Mouse (Mus musculus) spleen, postnatal 0 days (tissue): ENCODE data around the gene Kcnn1. TPM values are rescaled to one million over a fixed set of nuclear protein-coding genes. Genes with fewer than 3 reads are reported as not detected.

Experiments
- polyA plus RNA-seq: library from polyadenylated mRNA; unstranded; fragments of >200 nt; fragmentation: Nextera tagmentation; extraction: Ambion mirVana; gene quantifications from 2 replicates; pipeline ENCODE4 v1.2.1, GENCODE M21; 2015

Gene Kcnn1
- polyA plus RNA-seq, result 0.36 and 0.52 TPM in 2 replicates

GRCm38 (mm10) chr8:70862824-70863641, at the start of gene Kcnn1:
Kcnn1 (minus strand) TSS chr8:70863258.

DNA sequence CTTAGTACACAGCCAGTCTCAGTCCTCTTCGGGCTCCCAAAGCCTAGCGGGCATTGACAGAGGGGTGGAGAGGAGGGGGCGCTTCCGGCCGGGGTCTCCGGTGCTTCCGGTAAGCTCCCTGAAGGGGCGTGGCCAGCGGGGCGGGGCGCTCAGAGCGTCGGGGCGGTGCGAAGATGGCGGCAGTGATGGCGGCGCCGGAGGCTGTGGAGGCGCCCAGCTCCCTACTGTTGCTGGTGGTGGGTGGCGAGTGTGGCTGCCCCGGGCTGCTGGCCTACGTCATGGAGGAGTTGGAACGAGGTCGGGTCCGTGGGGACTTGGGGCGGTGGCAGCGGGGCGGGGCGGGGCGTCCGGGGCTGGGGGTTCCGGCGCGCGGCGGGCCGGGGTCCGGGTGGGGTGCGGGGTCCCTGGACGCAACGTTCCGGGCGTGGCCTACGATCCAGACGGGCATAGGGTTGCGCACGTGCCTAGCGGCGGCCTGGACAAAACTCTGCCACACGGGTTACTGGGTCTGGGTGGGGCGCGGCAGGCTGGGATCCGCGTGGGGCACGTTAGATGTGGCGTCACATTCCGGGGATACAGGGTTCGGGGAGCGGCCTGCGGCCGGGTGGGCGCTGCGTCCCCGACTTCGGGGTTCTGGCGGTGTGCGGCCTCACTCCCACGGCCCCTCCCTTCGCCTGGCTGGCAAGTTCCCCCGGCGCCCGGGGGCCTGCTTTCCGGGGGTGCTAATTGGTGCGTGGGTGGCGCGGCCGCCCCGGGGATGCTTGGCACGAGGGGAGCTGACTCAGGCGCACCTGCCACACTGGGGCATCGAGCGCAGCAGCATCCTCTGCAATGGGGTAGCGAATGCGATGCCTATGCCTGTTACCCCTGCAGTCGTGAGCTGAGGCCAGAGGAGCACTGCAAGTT, 43.0 kb upstream of the Kcnn1 start, which contains the start of gene Map1s:
Gene Map1s, plus strand, starts transcription at position 102 of the 906 bp plus-strand sequence.

GRCm38 (mm10) chr8:70897021-70897680, 34.1 kb upstream of the Kcnn1 start, which contains the start of gene Rpl18a:
Rpl18a (minus strand) TSS chr8:70897412.

DNA sequence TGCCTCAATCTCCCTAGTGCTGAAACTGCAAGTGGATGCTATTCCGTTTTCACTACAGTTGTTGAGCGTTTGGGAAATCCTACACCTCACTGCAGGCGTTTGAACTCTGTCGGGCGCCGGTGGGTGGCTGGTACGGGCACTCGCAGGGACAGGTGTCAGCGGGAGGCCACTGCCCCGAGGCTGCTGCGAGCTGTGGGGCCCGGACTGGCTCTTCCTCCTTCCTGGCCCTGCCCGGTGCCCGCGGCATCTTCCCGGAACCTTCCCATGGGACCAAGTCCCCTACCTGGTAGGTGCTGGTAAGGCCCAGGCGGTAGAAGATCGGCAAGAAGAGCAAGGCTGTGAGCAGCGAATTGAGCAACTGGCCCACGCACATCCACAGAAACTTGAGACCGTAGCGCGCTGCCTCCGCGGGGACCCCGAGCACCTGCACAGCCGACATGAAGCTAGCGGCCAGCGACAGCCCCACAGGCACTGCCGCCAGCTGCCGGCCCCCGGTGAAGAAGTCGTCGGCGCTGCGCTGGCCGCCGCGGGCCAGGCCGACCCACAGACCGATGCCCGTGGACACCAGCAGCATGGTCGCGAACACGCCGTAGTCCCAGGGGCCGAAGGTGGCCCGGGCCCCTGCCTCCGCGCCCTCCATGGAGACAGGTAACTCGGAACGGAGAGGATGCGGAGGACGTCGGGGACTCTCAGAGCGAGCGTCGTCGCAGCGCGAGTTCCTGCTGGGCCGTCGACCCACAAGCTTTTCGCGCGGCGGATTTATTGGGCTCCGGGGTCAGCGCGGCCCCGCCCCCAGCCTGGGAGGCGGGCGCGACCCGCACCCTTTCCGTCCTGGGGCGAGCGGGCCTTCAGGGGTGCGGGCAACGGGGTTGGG, 29.2 kb upstream of the Kcnn1 start, which contains the start of gene Slc5a5:
Gene Slc5a5, minus strand, starts transcription at position 736 of the 874 bp plus-strand sequence.

GRCm38 (mm10) chr8:70873364-70873985, 10.4 kb upstream of the Kcnn1 start, which contains the start of gene Ccdc124:
Ccdc124 (minus strand) TSS chr8:70873935.

GRCm38 (mm10) chr8:70839408-70840351, 23.4 kb downstream of the Kcnn1 start, which contains the start of gene Arrdc2:
Arrdc2 (minus strand) TSS chr8:70839720.

DNA sequence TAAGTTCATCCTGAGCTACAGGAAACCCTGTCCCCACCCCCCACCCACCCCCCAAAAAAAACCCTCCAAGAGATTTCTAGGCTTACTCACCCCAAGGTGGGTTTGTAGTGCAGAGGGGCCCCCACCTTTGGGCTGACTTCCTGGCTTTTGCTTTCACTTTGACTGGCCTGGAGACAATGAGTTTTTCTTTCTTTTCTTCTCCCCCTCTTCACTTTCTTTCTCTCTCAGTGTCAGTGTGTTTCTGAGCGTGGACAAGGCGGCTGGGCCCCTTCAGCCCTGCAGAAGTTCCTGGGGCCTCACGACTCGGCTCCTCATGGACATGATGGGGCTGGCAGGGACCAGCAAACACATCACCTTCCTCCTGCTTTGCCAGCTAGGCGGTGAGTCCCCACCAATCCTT, 54.8 kb downstream of the Kcnn1 start, which contains the start of gene Il12rb1:
Gene Il12rb1, plus strand, starts transcription at position 211 of the 400 bp plus-strand sequence.

DNA sequence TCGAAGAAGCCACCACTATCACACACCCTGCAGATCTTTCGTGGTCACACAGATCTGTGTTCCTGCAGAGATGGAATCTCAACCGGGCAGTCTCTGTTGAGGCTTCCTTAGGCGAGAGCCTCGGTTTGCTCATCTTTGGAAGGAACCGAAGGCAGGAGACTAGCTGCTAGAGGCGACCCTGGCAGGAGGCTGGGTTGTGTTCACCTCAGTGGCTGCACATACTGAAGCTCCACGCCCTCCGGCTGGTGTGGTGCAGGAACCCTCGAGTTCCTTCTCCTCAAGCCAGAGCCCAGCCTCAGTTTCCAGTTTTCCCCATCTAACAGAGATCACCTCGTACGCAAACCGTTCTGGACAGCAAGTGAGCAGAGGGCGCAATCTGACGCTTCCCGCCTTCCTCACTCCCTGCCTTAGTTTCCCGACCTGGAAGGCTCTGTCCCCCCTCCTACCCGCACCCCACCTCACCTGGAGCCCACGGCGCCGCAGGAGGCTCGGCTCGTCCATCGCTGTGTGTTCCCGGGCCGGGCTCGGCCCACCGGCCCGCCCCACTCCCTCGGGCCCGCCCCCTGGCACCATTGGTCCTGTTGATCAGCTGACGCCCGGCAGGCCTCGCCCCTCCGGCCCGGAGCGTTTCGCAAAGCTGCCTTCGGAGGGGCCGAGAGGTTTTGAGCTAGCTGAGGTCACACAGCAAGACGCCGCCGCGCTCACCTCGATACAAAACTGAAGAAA, 58.4 kb downstream of the Kcnn1 start, which contains the start of gene Mast3:
Gene Mast3, minus strand, starts transcription at position 574 of the 726 bp plus-strand sequence.

Other genes starting within 250 kb of the Kcnn1 start
- 10.7 and 14.6 TPM in 2 replicates for gene Lrrc25, start 247.1 kb downstream of the Kcnn1 start, polyA plus RNA-seq
- gene Gdf15, start 230.8 kb downstream of the Kcnn1 start, polyA plus RNA-seq, result 0.79 and 0.93 TPM in 2 replicates
- gene Pgpep1, start 202.9 kb downstream of the Kcnn1 start, polyA plus RNA-seq, result 13.5 and 15.4 TPM in 2 replicates
- 209 and 217 TPM in 2 replicates for gene Lsm4, start 190.0 kb downstream of the Kcnn1 start, polyA plus RNA-seq
- gene Jund, start 164.3 kb downstream of the Kcnn1 start, polyA plus RNA-seq, result 33.3 and 37.5 TPM in 2 replicates
- not detected in 2 replicates for gene Iqcn, start 159.8 kb downstream of the Kcnn1 start, polyA plus RNA-seq
- gene Gm3336, start 144.7 kb downstream of the Kcnn1 start, polyA plus RNA-seq, result 0.16 TPM in 1 of 2 replicates, not detected in the other
- 0.16 and 0.24 TPM in 2 replicates for gene Pde4c, start 139.5 kb downstream of the Kcnn1 start, polyA plus RNA-seq
- gene Rab3a, start 108.6 kb downstream of the Kcnn1 start, polyA plus RNA-seq, result 4.8 and 5.3 TPM in 2 replicates
- 53.7 and 56.1 TPM in 2 replicates for gene Mpv17l2, start 102.3 kb downstream of the Kcnn1 start, polyA plus RNA-seq
- gene Pik3r2, start 86.5 kb downstream of the Kcnn1 start, polyA plus RNA-seq, result 22.8 and 27.4 TPM in 2 replicates
- gene Mast3, start 58.2 kb downstream of the Kcnn1 start, polyA plus RNA-seq, result 12.4 and 14.1 TPM in 2 replicates
- 0.60 and 0.93 TPM in 2 replicates for gene Il12rb1, start 54.8 kb downstream of the Kcnn1 start, polyA plus RNA-seq
- 13.1 and 15.0 TPM in 2 replicates for gene Arrdc2, start 23.5 kb downstream of the Kcnn1 start, polyA plus RNA-seq
- gene Ccdc124, start 10.7 kb upstream of the Kcnn1 start, polyA plus RNA-seq, result 54.8 and 56.6 TPM in 2 replicates
- gene Slc5a5, start 29.5 kb upstream of the Kcnn1 start, polyA plus RNA-seq, result 0.05 and 0.07 TPM in 2 replicates
- gene Rpl18a, start 34.2 kb upstream of the Kcnn1 start, polyA plus RNA-seq, result 4,461 and 4,565 TPM in 2 replicates
- 18.8 and 21.9 TPM in 2 replicates for gene Map1s, start 42.7 kb upstream of the Kcnn1 start, polyA plus RNA-seq